Comparison of ENCODE assay signal across 13 mouse cellular contexts in genomic region chr11:5141252-5141651, GRCm38 (mm10). TPM values are rescaled to one million over a fixed set of nuclear protein-coding genes. Genes with fewer than 3 reads are reported as not detected.
A peak's percentile ranks its signal among the peaks of the same experiment; 100 is the strongest.
DNase-seq lines count a peak whose midpoint lies in the region; ATAC-seq lines count a peak whose summit lies in the region.
"Had no signal": no experiment of that assay in that cellular context is flagged by ENCODE, and none has a peak within 500 bp of the region (broad histone marks: within the 10 kb centered on the region; RNA-seq: fewer than 3 reads in every experiment).

No protein-coding gene starts in this region.

- H3K4me1 ChIP-seq in kidney, embryonic 14.5 days (ENCODE audit: control insufficient read depth, insufficient read depth, low read length): peaks cover 30% of the 10 kb centered on the region
- H3K4me1 ChIP-seq in heart, embryonic 10.5 days: peaks cover 35% of the 10 kb centered on the region
- H3K4me1 ChIP-seq in heart, embryonic 15.5 days (replicated peaks): peaks cover 19% of the 10 kb centered on the region

- H3K4me3 ChIP-seq in kidney, embryonic 14.5 days (ENCODE audit: low read length): no peak overlapping the region
- no peak overlapping the region for H3K4me3 ChIP-seq in heart, embryonic 10.5 days
- H3K4me3 ChIP-seq in heart, embryonic 15.5 days: no peak overlapping the region
- H3K4me3 ChIP-seq: hindbrain, embryonic 15.5 days; midbrain, embryonic 15.5 days had no signal

- H3K9me3 ChIP-seq in kidney, embryonic 14.5 days (ENCODE audit: control insufficient read depth, low read length): no peaks in the 10 kb centered on the region
- no peaks in the 10 kb centered on the region for H3K9me3 ChIP-seq in heart, embryonic 10.5 days
- no peaks in the 10 kb centered on the region for H3K9me3 ChIP-seq in heart, embryonic 15.5 days (replicated peaks)
- H3K9me3 ChIP-seq: hindbrain, embryonic 15.5 days; midbrain, embryonic 15.5 days had no signal

- 73% methylated on average over 5 of the region's 5 CpGs for WGBS in kidney, embryonic 14.5 days
- 64% methylated on average over 5 of the region's 5 CpGs for WGBS in heart, embryonic 10.5 days
- WGBS in heart, embryonic 15.5 days: 49% methylated on average over 5 of the region's 5 CpGs

- H3K9ac ChIP-seq in kidney, embryonic 14.5 days (ENCODE audit: low read depth, low read length): no peak overlapping the region
- H3K9ac ChIP-seq in heart, embryonic 15.5 days: 0 out of 2 replicates have a peak overlapping the region, but pooled peaks have one; percentile 11
- H3K9ac ChIP-seq: midbrain, embryonic 15.5 days had no signal

- peak overlapping the region; percentile 24; the same call in 1 of the 2 replicates for H3K27ac ChIP-seq in kidney, embryonic 14.5 days (ENCODE audit: low read depth, low read length)
- peak overlapping the region; percentile 31; the same call in 1 of the 2 replicates for H3K27ac ChIP-seq in heart, embryonic 10.5 days
- peak overlapping the region; percentile 71 for H3K27ac ChIP-seq in heart, embryonic 15.5 days
- H3K27ac ChIP-seq: hindbrain, embryonic 15.5 days; midbrain, embryonic 15.5 days had no signal

- peaks cover 15% of the 10 kb centered on the region; the same call in 1 of the 2 replicates for H3K36me3 ChIP-seq in kidney, embryonic 14.5 days (ENCODE audit: control insufficient read depth, insufficient read depth, low read length)
- H3K36me3 ChIP-seq in heart, embryonic 10.5 days: no peaks in the 10 kb centered on the region
- no peaks in the 10 kb centered on the region for H3K36me3 ChIP-seq in heart, embryonic 15.5 days
- H3K36me3 ChIP-seq: hindbrain, embryonic 15.5 days; midbrain, embryonic 15.5 days had no signal

- ATAC-seq in kidney, embryonic 14.5 days (ENCODE audit: low FRiP score, low TSS enrichment): no peak
- ATAC-seq in heart, embryonic 15.5 days (replicated peaks; ENCODE audit: insufficient number of reproducible peaks, insufficient read depth, low FRiP score, low read depth): no peak
- no peak for ATAC-seq in inflammation-experienced regulatory T-cells, adult 6 months
- ATAC-seq: CD4-positive, CD25-positive, alpha-beta regulatory T cell, adult 4 months; forebrain, embryonic 16.5 days; midbrain, embryonic 15.5 days had no signal

- no peak overlapping the region for H3K4me2 ChIP-seq in kidney, embryonic 14.5 days (replicated peaks; ENCODE audit: low read depth, low read length)
- no peak overlapping the region for H3K4me2 ChIP-seq in heart, embryonic 15.5 days
- H3K4me2 ChIP-seq: hindbrain, embryonic 15.5 days; midbrain, embryonic 15.5 days had no signal

- no peak for DNase-seq in kidney, adult 18-20 months
- no peak for DNase-seq in heart, embryonic 10.5 days (ENCODE audit: low spot score)
- peak; percentile 53 for DNase-seq in kidney, postnatal 14 days
- no peak for DNase-seq in Muller cell, postnatal 12 days (ENCODE audit: inconsistent ontology term)
- DNase-seq in T-cell, adult 2 months (ENCODE audit: low spot score): no peak
- DNase-seq: thymus, postnatal 25 days had no signal

- H3K27me3 ChIP-seq in kidney, embryonic 14.5 days (ENCODE audit: control insufficient read depth, insufficient read depth, low read length): no peaks in the 10 kb centered on the region
- H3K27me3 ChIP-seq in heart, embryonic 10.5 days (ENCODE audit: insufficient read depth, poor library complexity, severe bottlenecking): 0 out of 2 replicates have a peak, but pooled peaks cover 7% of the 10 kb centered on the region
- H3K27me3 ChIP-seq in heart, embryonic 15.5 days: no peaks in the 10 kb centered on the region
- H3K27me3 ChIP-seq: hindbrain, embryonic 15.5 days; midbrain, embryonic 15.5 days had no signal

RNA-seq across cellular contexts. Expression of gene Emid1, which starts 10.8 kb away (rescaled TPM):
- polyA plus RNA-seq in kidney, embryonic 14.5 days (2014; fragmentation: Nextera tagmentation; extraction: Ambion mirVana): 141 and 178 TPM in 2 replicates
- 11.8 and 14.6 TPM in 2 replicates for polyA plus RNA-seq in heart, embryonic 10.5 days (2016; fragmentation: Nextera tagmentation; extraction: Ambion mirVana)
- polyA plus RNA-seq in heart, embryonic 15.5 days (2015; fragmentation: Nextera tagmentation; extraction: Ambion mirVana): 6.5 and 14.6 TPM in 2 replicates
- under 1 TPM in 1 of 3 experiments, not detected in 2; 0.83 TPM for polyA plus RNA-seq in inflammation-experienced regulatory T-cells, adult 6 months (2017; shearing (Covaris generic))

RNA-seq across cellular contexts. Expression of gene Ewsr1, which starts 42.2 kb away (rescaled TPM):
- polyA plus RNA-seq in kidney, embryonic 14.5 days (2014; fragmentation: Nextera tagmentation; extraction: Ambion mirVana): 506 and 517 TPM in 2 replicates
- polyA plus RNA-seq in heart, embryonic 10.5 days (2016; fragmentation: Nextera tagmentation; extraction: Ambion mirVana): 569 and 680 TPM in 2 replicates
- polyA plus RNA-seq in heart, embryonic 15.5 days (2015; fragmentation: Nextera tagmentation; extraction: Ambion mirVana): 359 and 482 TPM in 2 replicates
- 100 to 1,000 TPM; 136 to 174 (median 140) TPM for polyA plus RNA-seq in inflammation-experienced regulatory T-cells, adult 6 months (2017; shearing (Covaris generic))

RNA-seq across cellular contexts. Expression of gene Rhbdd3, which starts 42.5 kb away (rescaled TPM):
- polyA plus RNA-seq in kidney, embryonic 14.5 days (2014; fragmentation: Nextera tagmentation; extraction: Ambion mirVana): 25.5 and 29.0 TPM in 2 replicates
- 34.2 and 35.0 TPM in 2 replicates for polyA plus RNA-seq in heart, embryonic 10.5 days (2016; fragmentation: Nextera tagmentation; extraction: Ambion mirVana)
- 26.2 and 30.9 TPM in 2 replicates for polyA plus RNA-seq in heart, embryonic 15.5 days (2015; fragmentation: Nextera tagmentation; extraction: Ambion mirVana)
- polyA plus RNA-seq in inflammation-experienced regulatory T-cells, adult 6 months (2017; shearing (Covaris generic)): 1 to 10 TPM; 3.3 to 4.6 (median 4.6) TPM
